Mouse (Mus musculus) neural tube, embryonic 10.5 days (tissue): ENCODE data around the gene Wipf2.
"Not testable (repeated sequence)": the region's sequence is repeated elsewhere in the genome, so short reads cannot be mapped to it uniquely, and the experiment has no call there.

Source experiments
- DNase-seq: peaks from one replicate; pipeline ENCODE4 v3.0.0-alpha.2; 2017; ENCODE audit warnings: low spot score; ENCODE audit errors: extremely low spot score

Wipf2 gene

GRCm38 (mm10) chr11:98863028-98863750, at the start of gene Wipf2:
TSS of gene Wipf2 (plus strand) at chr11:98863638.
- DNase-seq, result peak; percentile 93

- no peak for DNase-seq
These were observed 46.7 kb upstream of the Wipf2 start for GRCm38 (mm10) chr11:98816706-98817239.

GRCm38 (mm10) chr11:98820968-98821367, 42.5 kb upstream of the Wipf2 start:
- no peak for DNase-seq

GRCm38 (mm10) chr11:98826071-98826470, 37.4 kb upstream of the Wipf2 start:
- not testable (repeated sequence) for DNase-seq

- DNase-seq, result no peak
These were observed 35.6 kb upstream of the Wipf2 start for GRCm38 (mm10) chr11:98827877-98828276.

GRCm38 (mm10) chr11:98829091-98829775, 34.2 kb upstream of the Wipf2 start:
- no peak for DNase-seq

GRCm38 (mm10) chr11:98829875-98830274, 33.6 kb upstream of the Wipf2 start:
- DNase-seq, result no peak

- no peak for DNase-seq
These were observed 28.1 kb upstream of the Wipf2 start for GRCm38 (mm10) chr11:98835296-98835695.

- no peak for DNase-seq
These were observed 27.7 kb upstream of the Wipf2 start for GRCm38 (mm10) chr11:98835725-98836124.

- no peak for DNase-seq
These were observed 27.3 kb upstream of the Wipf2 start for GRCm38 (mm10) chr11:98836128-98836527.

- DNase-seq, result peak; percentile 85
These were observed 26.7 kb upstream of the Wipf2 start, which contains the start of gene Rapgefl1 for GRCm38 (mm10) chr11:98836651-98837141. TSS of gene Rapgefl1 (plus strand) at chr11:98836785.

GRCm38 (mm10) chr11:98837231-98837704, 26.2 kb upstream of the Wipf2 start:
- DNase-seq, result peak; percentile 57

- DNase-seq, result no peak
These were observed 25.5 kb upstream of the Wipf2 start for GRCm38 (mm10) chr11:98837917-98838316.

- DNase-seq, result no peak
These were observed 24.9 kb upstream of the Wipf2 start for GRCm38 (mm10) chr11:98838512-98838911.

GRCm38 (mm10) chr11:98839402-98839801, 24.0 kb upstream of the Wipf2 start:
- no peak for DNase-seq

- DNase-seq, result no peak
These were observed 23.5 kb upstream of the Wipf2 start for GRCm38 (mm10) chr11:98839897-98840296.

GRCm38 (mm10) chr11:98846016-98846415, 17.4 kb upstream of the Wipf2 start:
- no peak for DNase-seq

GRCm38 (mm10) chr11:98846865-98847604, 16.4 kb upstream of the Wipf2 start:
- no peak for DNase-seq

GRCm38 (mm10) chr11:98849196-98849894, 14.1 kb upstream of the Wipf2 start:
- DNase-seq, result peak; percentile 46
